Mouse (Mus musculus) heart, embryonic 10.5 days (tissue): Measurements from ENCODE around the gene Cmtm4. TPM values are rescaled to one million over a fixed set of nuclear protein-coding genes. Genes with fewer than 3 reads are reported as not detected.
A peak's percentile ranks its signal among the peaks of the same experiment; 100 is the strongest.

Experiments used
- DNase-seq: peaks from one replicate; pipeline ENCODE4 v3.0.0-alpha.2; 2017; ENCODE audit warnings: low spot score
- H3K27ac ChIP-seq: fragments of 300-500 bp; sonication (generic); 2 replicates; pipeline ENCODE4 v1.5.1; 2016; ENCODE audit warnings: mild to moderate bottlenecking
- H3K27me3 ChIP-seq: fragments of 300-500 bp; sonication (generic); 2 replicates; pipeline ENCODE4 v1.6.1; 2016; ENCODE audit warnings: mild to moderate bottlenecking; ENCODE audit not compliant: poor library complexity, insufficient read depth, severe bottlenecking
- H3K36me3 ChIP-seq: fragments of 300-500 bp; sonication (generic); 2 replicates; pipeline ENCODE4 v1.6.1; 2016; ENCODE audit warnings: mild to moderate bottlenecking, moderate library complexity
- H3K4me1 ChIP-seq: fragments of 300-500 bp; sonication (generic); 2 replicates; pipeline ENCODE4 v1.6.1; 2016; ENCODE audit warnings: mild to moderate bottlenecking
- H3K4me3 ChIP-seq: fragments of 300-500 bp; sonication (generic); 2 replicates; pipeline ENCODE4 v1.5.1; 2016; ENCODE audit warnings: mild to moderate bottlenecking, moderate library complexity
- H3K9me3 ChIP-seq: fragments of 300-500 bp; sonication (generic); 2 replicates; pipeline ENCODE4 v1.6.1; 2016; ENCODE audit warnings: mild to moderate bottlenecking, moderate library complexity
- WGBS: fragments of 180-500 bp; shearing (Covaris S2); methylation state at CpG from one replicate; pipeline ENCODE4 v1.1.7; 2016; 5-methylcytosine and 5-hydroxymethylcytosine counted together
- polyA plus RNA-seq: library from polyadenylated mRNA; unstranded; fragments of >200 nt; fragmentation: Nextera tagmentation; extraction: Ambion mirVana; gene quantifications from 2 replicates; pipeline ENCODE4 v1.2.1, GENCODE M21; 2016

The Cmtm4 gene
- polyA plus RNA-seq, 1 experiment from 2014 or later = 1.7 TPM

GRCm38 (mm10) chr8:104380961-104381411 is 14.6 kb downstream of the Cmtm4 start:
- H3K27me3 ChIP-seq = no peaks in the 10 kb centered on the region
- H3K9me3 ChIP-seq = no peaks in the 10 kb centered on the region
- H3K27ac ChIP-seq = no peak overlapping the region; the same call in 1 of the 2 replicates
- no peak for DNase-seq
- no peak overlapping the region for H3K4me3 ChIP-seq
- H3K36me3 ChIP-seq = no peaks in the 10 kb centered on the region
- H3K4me1 ChIP-seq = peaks cover 43% of the 10 kb centered on the region
- WGBS = 81% methylated on average over 5 of the region's 5 CpGs

GRCm38 (mm10) chr8:104380269-104380668 is 15.3 kb downstream of the Cmtm4 start:
- Histone ChIP-seq H3K4me3 (no peak overlapping the region), H3K4me1 (peaks cover 43% of the 10 kb centered on the region), H3K27me3 (no peaks in the 10 kb centered on the region), H3K27ac (no peak overlapping the region), H3K36me3 (no peaks in the 10 kb centered on the region), H3K9me3 (no peaks in the 10 kb centered on the region)
- no peak for DNase-seq
- 79% methylated on average over 7 of the region's 7 CpGs for WGBS

- Histone ChIP-seq H3K9me3 (no peaks in the 10 kb centered on the region), H3K36me3 (no peaks in the 10 kb centered on the region), H3K27me3 (no peaks in the 10 kb centered on the region), H3K4me3 (no peak overlapping the region), H3K4me1 (peaks cover 52% of the 10 kb centered on the region), H3K27ac (no peak overlapping the region)
- 67% methylated on average over 10 of the region's 10 CpGs for WGBS
- no peak for DNase-seq
Measured at GRCm38 (mm10) chr8:104379301-104379836, 16.2 kb downstream of the Cmtm4 start.

GRCm38 (mm10) chr8:104376669-104377068 is 18.9 kb downstream of the Cmtm4 start:
- WGBS = 77% methylated on average over 11 of the region's 11 CpGs
- peaks cover 45% of the 10 kb centered on the region for H3K4me1 ChIP-seq
- no peak overlapping the region for H3K4me3 ChIP-seq
- H3K9me3 ChIP-seq = no peaks in the 10 kb centered on the region
- H3K27ac ChIP-seq = no peak overlapping the region
- no peaks in the 10 kb centered on the region for H3K27me3 ChIP-seq
- H3K36me3 ChIP-seq = no peaks in the 10 kb centered on the region
- no peak for DNase-seq

- no peak for DNase-seq
- Histone ChIP-seq H3K4me1 (peaks cover 40% of the 10 kb centered on the region), H3K4me3 (no peak overlapping the region), H3K27me3 (no peaks in the 10 kb centered on the region), H3K36me3 (peaks cover 3% of the 10 kb centered on the region; the same call in 1 of the 2 replicates), H3K9me3 (no peaks in the 10 kb centered on the region), H3K27ac (peak overlapping the region; percentile 59; the same call in 1 of the 2 replicates)
- WGBS = 64% methylated on average over 5 of the region's 5 CpGs
Measured at GRCm38 (mm10) chr8:104375959-104376358, 19.6 kb downstream of the Cmtm4 start.

GRCm38 (mm10) chr8:104374864-104375846 is 20.5 kb downstream of the Cmtm4 start:
- no peak for DNase-seq
- no peaks in the 10 kb centered on the region for H3K9me3 ChIP-seq
- H3K27me3 ChIP-seq = no peaks in the 10 kb centered on the region
- peak overlapping the region; percentile 59; the same call in 1 of the 2 replicates for H3K27ac ChIP-seq
- peaks cover 3% of the 10 kb centered on the region; the same call in 1 of the 2 replicates for H3K36me3 ChIP-seq
- 51% methylated on average over 14 of the region's 14 CpGs for WGBS
- H3K4me3 ChIP-seq = no peak overlapping the region
- peaks cover 32% of the 10 kb centered on the region for H3K4me1 ChIP-seq

- H3K27me3 ChIP-seq = no peaks in the 10 kb centered on the region
- H3K36me3 ChIP-seq = peaks cover 3% of the 10 kb centered on the region; the same call in 1 of the 2 replicates
- no peak overlapping the region for H3K4me3 ChIP-seq
- H3K27ac ChIP-seq = 0 out of 2 replicates have a peak overlapping the region, but pooled peaks have one; percentile 10
- 79% methylated on average over 11 of the region's 11 CpGs for WGBS
- no peaks in the 10 kb centered on the region for H3K9me3 ChIP-seq
- peaks cover 29% of the 10 kb centered on the region for H3K4me1 ChIP-seq
- no peak for DNase-seq
Measured at GRCm38 (mm10) chr8:104374269-104374668, 21.3 kb downstream of the Cmtm4 start.

- no peaks in the 10 kb centered on the region for H3K27me3 ChIP-seq
- no peak overlapping the region for H3K4me3 ChIP-seq
- WGBS = 83% methylated on average over 11 of the region's 11 CpGs
- no peaks in the 10 kb centered on the region for H3K9me3 ChIP-seq
- peaks cover 3% of the 10 kb centered on the region; the same call in 1 of the 2 replicates for H3K36me3 ChIP-seq
- peaks cover 27% of the 10 kb centered on the region for H3K4me1 ChIP-seq
- no peak overlapping the region for H3K27ac ChIP-seq
- DNase-seq = no peak
Measured at GRCm38 (mm10) chr8:104373779-104374178, 21.8 kb downstream of the Cmtm4 start.

GRCm38 (mm10) chr8:104371121-104371520 is 24.5 kb downstream of the Cmtm4 start:
- Histone ChIP-seq H3K4me1 (peaks cover 26% of the 10 kb centered on the region), H3K27ac (no peak overlapping the region), H3K27me3 (no peaks in the 10 kb centered on the region), H3K4me3 (no peak overlapping the region), H3K9me3 (no peaks in the 10 kb centered on the region), H3K36me3 (peaks cover 4% of the 10 kb centered on the region; the same call in 1 of the 2 replicates)
- DNase-seq = no peak
- 82% methylated on average over 6 of the region's 6 CpGs for whole genome bisulfite sequencing

- Histone ChIP-seq H3K27ac (no peak overlapping the region), H3K4me1 (peaks cover 19% of the 10 kb centered on the region), H3K4me3 (no peak overlapping the region), H3K27me3 (no peaks in the 10 kb centered on the region), H3K9me3 (no peaks in the 10 kb centered on the region), H3K36me3 (peaks cover 9% of the 10 kb centered on the region; the same call in 1 of the 2 replicates)
- 76% methylated on average over 6 of the region's 6 CpGs for WGBS
- no peak for DNase-seq
Measured at GRCm38 (mm10) chr8:104370071-104370470, 25.5 kb downstream of the Cmtm4 start.

GRCm38 (mm10) chr8:104369591-104369990 is 26.0 kb downstream of the Cmtm4 start:
- 84% methylated on average over 12 of the region's 12 CpGs for WGBS
- Histone ChIP-seq H3K36me3 (peaks cover 9% of the 10 kb centered on the region; the same call in 1 of the 2 replicates), H3K4me1 (peaks cover 14% of the 10 kb centered on the region), H3K27ac (no peak overlapping the region), H3K27me3 (no peaks in the 10 kb centered on the region), H3K9me3 (no peaks in the 10 kb centered on the region), H3K4me3 (no peak overlapping the region)
- no peak for DNase-seq

- no peak overlapping the region for H3K4me3 ChIP-seq
- 74% methylated on average over 5 of the region's 5 CpGs for WGBS
- DNase-seq = no peak
- H3K36me3 ChIP-seq = peaks cover 12% of the 10 kb centered on the region; the same call in 1 of the 2 replicates
- H3K4me1 ChIP-seq = peaks cover 5% of the 10 kb centered on the region; the same call in 1 of the 2 replicates
- H3K27ac ChIP-seq = no peak overlapping the region
- H3K9me3 ChIP-seq = no peaks in the 10 kb centered on the region
- no peaks in the 10 kb centered on the region for H3K27me3 ChIP-seq
Measured at GRCm38 (mm10) chr8:104367398-104367797, 28.2 kb downstream of the Cmtm4 start.

- H3K4me3 ChIP-seq = no peak overlapping the region
- H3K9me3 ChIP-seq = no peaks in the 10 kb centered on the region
- H3K4me1 ChIP-seq = peaks cover 5% of the 10 kb centered on the region; the same call in 1 of the 2 replicates
- WGBS = 87% methylated on average over 9 of the region's 9 CpGs
- DNase-seq = no peak
- H3K36me3 ChIP-seq = peaks cover 13% of the 10 kb centered on the region; the same call in 1 of the 2 replicates
- no peaks in the 10 kb centered on the region for H3K27me3 ChIP-seq
- H3K27ac ChIP-seq = no peak overlapping the region
Measured at GRCm38 (mm10) chr8:104365695-104366094, 29.9 kb downstream of the Cmtm4 start.
